29 mouse cellular contexts compared by ENCODE assay signal in the genomic region with DNA sequence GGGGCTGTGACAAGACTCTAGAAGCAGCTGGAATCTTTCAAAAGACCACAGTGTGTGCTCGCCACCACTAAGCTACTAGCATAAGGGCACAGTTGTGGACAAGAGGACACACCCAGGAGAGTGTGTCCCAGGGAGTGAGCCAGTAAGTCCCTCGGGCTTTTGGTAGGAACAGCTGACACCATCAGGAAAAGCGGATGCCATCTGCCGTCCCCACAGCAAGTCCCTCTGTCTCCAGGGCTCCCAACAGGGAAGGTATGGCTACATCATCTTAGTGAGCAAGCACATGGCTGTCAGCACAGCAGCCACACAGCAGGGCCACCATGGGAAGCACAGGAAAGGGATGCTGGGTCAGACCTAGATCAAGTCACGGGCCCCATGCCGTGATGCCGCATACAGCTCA. TPM values are rescaled to one million over a fixed set of nuclear protein-coding genes. Genes with fewer than 3 reads are reported as not detected.
DNase-seq lines count a peak whose midpoint lies in the region; ATAC-seq and TF ChIP-seq lines count a peak whose summit lies in the region.
"Had no signal": no experiment of that assay in that cellular context is flagged by ENCODE, and none has a peak within 500 bp of the region (broad histone marks: within the 10 kb centered on the region; RNA-seq: fewer than 3 reads in every experiment).

No protein-coding gene starts in this region.

- no peak for TF ChIP-seq EP300 in stomach, postnatal 0 days (optimal IDR thresholded peaks at IDR 0.05)

- no peak overlapping the region for H3K4me3 ChIP-seq in limb, embryonic 13.5 days
- no peak overlapping the region for H3K4me3 ChIP-seq in limb, embryonic 10.5 days
- no peak overlapping the region for H3K4me3 ChIP-seq in embryonic facial prominence, embryonic 13.5 days
- H3K4me3 ChIP-seq in stomach, postnatal 0 days (ENCODE audit: low read depth, low read length), result no peak overlapping the region
- H3K4me3 ChIP-seq: embryonic facial prominence, embryonic 12.5 days; forebrain, embryonic 12.5 days; hindbrain, embryonic 13.5 days; left cerebral cortex, adult 2 months; limb, embryonic 15.5 days; liver, embryonic 15.5 days; stomach, embryonic 15.5 days had no signal

- no peak overlapping the region for H3K9ac ChIP-seq in limb, embryonic 13.5 days
- 0 out of 2 replicates have a peak overlapping the region, but pooled peaks have one; percentile 21 for H3K9ac ChIP-seq in embryonic facial prominence, embryonic 13.5 days
- H3K9ac ChIP-seq in stomach, postnatal 0 days (ENCODE audit: low read length), result no peak overlapping the region
- H3K9ac ChIP-seq: embryonic facial prominence, embryonic 12.5 days; forebrain, embryonic 12.5 days; hindbrain, embryonic 13.5 days; limb, embryonic 15.5 days; liver, embryonic 15.5 days; stomach, embryonic 15.5 days had no signal

- 85% methylated on average over 7 of the region's 7 CpGs for WGBS in limb, embryonic 13.5 days
- WGBS in limb, embryonic 10.5 days, result 87% methylated on average over 7 of the region's 7 CpGs
- 85% methylated on average over 7 of the region's 7 CpGs for WGBS in embryonic facial prominence, embryonic 13.5 days
- 88% methylated on average over 7 of the region's 7 CpGs for WGBS in stomach, postnatal 0 days

- H3K27me3 ChIP-seq in limb, embryonic 13.5 days, result no peaks in the 10 kb centered on the region
- no peaks in the 10 kb centered on the region for H3K27me3 ChIP-seq in limb, embryonic 10.5 days (ENCODE audit: low read depth, poor library complexity, severe bottlenecking)
- H3K27me3 ChIP-seq in embryonic facial prominence, embryonic 13.5 days, result no peaks in the 10 kb centered on the region
- no peaks in the 10 kb centered on the region for H3K27me3 ChIP-seq in stomach, postnatal 0 days (ENCODE audit: control insufficient read depth, insufficient read depth, low read length)
- H3K27me3 ChIP-seq: embryonic facial prominence, embryonic 12.5 days; forebrain, embryonic 12.5 days; hindbrain, embryonic 13.5 days; limb, embryonic 15.5 days; liver, embryonic 15.5 days; stomach, embryonic 15.5 days had no signal

- H3K4me1 ChIP-seq in limb, embryonic 13.5 days, result no peaks in the 10 kb centered on the region
- H3K4me1 ChIP-seq in limb, embryonic 10.5 days, result no peaks in the 10 kb centered on the region
- H3K4me1 ChIP-seq in embryonic facial prominence, embryonic 13.5 days, result no peaks in the 10 kb centered on the region
- H3K4me1 ChIP-seq in stomach, postnatal 0 days (replicated peaks; ENCODE audit: control insufficient read depth, insufficient read depth), result no peaks in the 10 kb centered on the region
- H3K4me1 ChIP-seq: embryonic facial prominence, embryonic 12.5 days; forebrain, embryonic 12.5 days; hindbrain, embryonic 13.5 days; limb, embryonic 15.5 days; stomach, embryonic 15.5 days had no signal

- peaks cover 89% of the 10 kb centered on the region for H3K36me3 ChIP-seq in limb, embryonic 13.5 days
- peaks cover 83% of the 10 kb centered on the region for H3K36me3 ChIP-seq in limb, embryonic 10.5 days
- peaks cover 80% of the 10 kb centered on the region for H3K36me3 ChIP-seq in embryonic facial prominence, embryonic 13.5 days
- H3K36me3 ChIP-seq in stomach, postnatal 0 days (ENCODE audit: control insufficient read depth, insufficient read depth, low read length), result peaks cover 9% of the 10 kb centered on the region

- no peaks in the 10 kb centered on the region for H3K9me3 ChIP-seq in limb, embryonic 13.5 days
- no peaks in the 10 kb centered on the region for H3K9me3 ChIP-seq in limb, embryonic 10.5 days (replicated peaks)
- H3K9me3 ChIP-seq in embryonic facial prominence, embryonic 13.5 days, result no peaks in the 10 kb centered on the region
- no peaks in the 10 kb centered on the region for H3K9me3 ChIP-seq in stomach, postnatal 0 days (ENCODE audit: control insufficient read depth, low read length)
- H3K9me3 ChIP-seq: embryonic facial prominence, embryonic 12.5 days; forebrain, embryonic 12.5 days; hindbrain, embryonic 13.5 days; limb, embryonic 15.5 days; liver, embryonic 15.5 days; stomach, embryonic 15.5 days had no signal

- no peak overlapping the region for H3K4me2 ChIP-seq in limb, embryonic 13.5 days (replicated peaks)
- no peak overlapping the region for H3K4me2 ChIP-seq in embryonic facial prominence, embryonic 13.5 days
- no peak overlapping the region for H3K4me2 ChIP-seq in stomach, postnatal 0 days (replicated peaks; ENCODE audit: low read depth)
- H3K4me2 ChIP-seq: embryonic facial prominence, embryonic 12.5 days; forebrain, embryonic 12.5 days; heart, embryonic 11.5 days; hindbrain, embryonic 13.5 days; limb, embryonic 15.5 days; liver, embryonic 15.5 days; lung, embryonic 14.5 days; stomach, embryonic 15.5 days had no signal

- no peak for TF ChIP-seq CTCF in stomach, postnatal 0 days (IDR thresholded peaks at IDR 0.05; ENCODE audit: low read depth)

- 0 out of 2 replicates have a peak, but pooled peaks have one; percentile 8 for ATAC-seq in limb, embryonic 13.5 days (ENCODE audit: low FRiP score, low read depth)
- ATAC-seq in embryonic facial prominence, embryonic 13.5 days (ENCODE audit: insufficient number of reproducible peaks, insufficient read depth, low FRiP score, low TSS enrichment, low read depth), result no peak
- no peak for ATAC-seq in frontal cortex, adult (ENCODE audit: low TSS enrichment)
- no peak for ATAC-seq in stomach, postnatal 0 days (ENCODE audit: low FRiP score, low TSS enrichment)

- DNase-seq in cerebellum, adult 9-10 months, result peak; percentile 50
- no peak for DNase-seq in cerebellum, adult 11 months
- no peak for DNase-seq in limb, embryonic 10.5 days (ENCODE audit: low spot score)
- DNase-seq in cerebellum, adult 9-11 months, result peak; percentile 65
- no peak for DNase-seq in stomach, postnatal 0 days (ENCODE audit: low spot score)
- DNase-seq: adrenal gland, postnatal 25 days; B cell, adult 2 months; gastrocnemius, postnatal 14 days; heart, postnatal 36 days; kidney, adult 11 months; kidney, postnatal 14 days; lung, embryonic 14.5 days; lung, postnatal 14 days; right cerebral cortex, postnatal 25 days; thymus, postnatal 14 days had no signal

- no peak overlapping the region for H3K27ac ChIP-seq in limb, embryonic 13.5 days
- H3K27ac ChIP-seq in limb, embryonic 10.5 days, result no peak overlapping the region
- H3K27ac ChIP-seq in embryonic facial prominence, embryonic 13.5 days, result no peak overlapping the region
- H3K27ac ChIP-seq in stomach, postnatal 0 days (replicated peaks), result no peak overlapping the region
- H3K27ac ChIP-seq: embryonic facial prominence, embryonic 12.5 days; forebrain, embryonic 12.5 days; hindbrain, embryonic 13.5 days; left cerebral cortex, adult 2 months; limb, embryonic 15.5 days; liver, embryonic 15.5 days; stomach, embryonic 15.5 days had no signal

RNA-seq across cellular contexts. Expression of a gene that starts 15.1 kb away (rescaled TPM):
- polyA plus RNA-seq in limb, embryonic 13.5 days (2015; fragmentation: Nextera tagmentation; extraction: Ambion mirVana), result 11.3 and 11.5 TPM in 2 replicates
- polyA plus RNA-seq in limb, embryonic 10.5 days (2016; fragmentation: Nextera tagmentation; extraction: Ambion mirVana), result 9.6 and 13.0 TPM in 2 replicates
- 11.9 and 13.6 TPM in 2 replicates for polyA plus RNA-seq in embryonic facial prominence, embryonic 13.5 days (2015; fragmentation: Nextera tagmentation; extraction: Ambion mirVana)
- polyA plus RNA-seq in stomach, postnatal 0 days (2015; fragmentation: Nextera tagmentation; extraction: Ambion mirVana), result 4.5 and 5.0 TPM in 2 replicates

RNA-seq across cellular contexts. Expression of a gene that starts 17.7 kb away (rescaled TPM):
- polyA plus RNA-seq in limb, embryonic 13.5 days (2015; fragmentation: Nextera tagmentation; extraction: Ambion mirVana), result 18.0 and 18.8 TPM in 2 replicates
- 19.6 and 20.1 TPM in 2 replicates for polyA plus RNA-seq in limb, embryonic 10.5 days (2016; fragmentation: Nextera tagmentation; extraction: Ambion mirVana)
- 19.0 and 20.4 TPM in 2 replicates for polyA plus RNA-seq in embryonic facial prominence, embryonic 13.5 days (2015; fragmentation: Nextera tagmentation; extraction: Ambion mirVana)
- 5.8 and 5.9 TPM in 2 replicates for polyA plus RNA-seq in stomach, postnatal 0 days (2015; fragmentation: Nextera tagmentation; extraction: Ambion mirVana)

RNA-seq across cellular contexts. Expression of a gene that starts 24.4 kb away (rescaled TPM):
- polyA plus RNA-seq in limb, embryonic 13.5 days (2015; fragmentation: Nextera tagmentation; extraction: Ambion mirVana), result not detected in 2 replicates
- not detected in 2 replicates for polyA plus RNA-seq in limb, embryonic 10.5 days (2016; fragmentation: Nextera tagmentation; extraction: Ambion mirVana)
- not detected in 2 replicates for polyA plus RNA-seq in embryonic facial prominence, embryonic 13.5 days (2015; fragmentation: Nextera tagmentation; extraction: Ambion mirVana)
- 0.10 TPM in 1 of 2 replicates, not detected in the other for polyA plus RNA-seq in stomach, postnatal 0 days (2015; fragmentation: Nextera tagmentation; extraction: Ambion mirVana)
- polyA plus RNA-seq: brain, embryonic 14.5 days; embryonic facial prominence, embryonic 12.5 days; forebrain, embryonic 12.5 days; heart, embryonic 11.5 days; hindbrain, embryonic 13.5 days; kidney, embryonic 14.5 days; limb, embryonic 15.5 days; liver, embryonic 15.5 days; lung, embryonic 14.5 days; stomach, embryonic 15.5 days; urinary bladder, adult 2 months had no signal

RNA-seq across cellular contexts. Expression of a gene that starts 32.6 kb away (rescaled TPM):
- polyA plus RNA-seq in limb, embryonic 13.5 days (2015; fragmentation: Nextera tagmentation; extraction: Ambion mirVana), result 2.5 and 2.7 TPM in 2 replicates
- polyA plus RNA-seq in limb, embryonic 10.5 days (2016; fragmentation: Nextera tagmentation; extraction: Ambion mirVana), result 2.3 and 2.7 TPM in 2 replicates
- polyA plus RNA-seq in embryonic facial prominence, embryonic 13.5 days (2015; fragmentation: Nextera tagmentation; extraction: Ambion mirVana), result 1.8 and 2.0 TPM in 2 replicates
- polyA plus RNA-seq in stomach, postnatal 0 days (2015; fragmentation: Nextera tagmentation; extraction: Ambion mirVana), result 7.8 and 8.3 TPM in 2 replicates

Comparison
In these comparisons a context has a peak if more than half of its experiments do, and no peak if none do; other contexts are left out.
1. DNase-seq: peak in cerebellum, adult 9-10 months (single experiment) and cerebellum, adult 9-11 months (single experiment); none in cerebellum, adult 11 months (single experiment), limb, embryonic 10.5 days (single experiment) and stomach, postnatal 0 days (single experiment).